Mouse (Mus musculus) urinary bladder, postnatal 4 days (tissue): ENCODE data around the gene Dhx36.

Experiments used
- DNase-seq, 2 experiments: peaks; one replicate each; pipeline ENCODE4 v3.0.0; 2021 to 2022; ENCODE audit warnings: low spot score in 2 of 2

The Dhx36 gene

DNA sequence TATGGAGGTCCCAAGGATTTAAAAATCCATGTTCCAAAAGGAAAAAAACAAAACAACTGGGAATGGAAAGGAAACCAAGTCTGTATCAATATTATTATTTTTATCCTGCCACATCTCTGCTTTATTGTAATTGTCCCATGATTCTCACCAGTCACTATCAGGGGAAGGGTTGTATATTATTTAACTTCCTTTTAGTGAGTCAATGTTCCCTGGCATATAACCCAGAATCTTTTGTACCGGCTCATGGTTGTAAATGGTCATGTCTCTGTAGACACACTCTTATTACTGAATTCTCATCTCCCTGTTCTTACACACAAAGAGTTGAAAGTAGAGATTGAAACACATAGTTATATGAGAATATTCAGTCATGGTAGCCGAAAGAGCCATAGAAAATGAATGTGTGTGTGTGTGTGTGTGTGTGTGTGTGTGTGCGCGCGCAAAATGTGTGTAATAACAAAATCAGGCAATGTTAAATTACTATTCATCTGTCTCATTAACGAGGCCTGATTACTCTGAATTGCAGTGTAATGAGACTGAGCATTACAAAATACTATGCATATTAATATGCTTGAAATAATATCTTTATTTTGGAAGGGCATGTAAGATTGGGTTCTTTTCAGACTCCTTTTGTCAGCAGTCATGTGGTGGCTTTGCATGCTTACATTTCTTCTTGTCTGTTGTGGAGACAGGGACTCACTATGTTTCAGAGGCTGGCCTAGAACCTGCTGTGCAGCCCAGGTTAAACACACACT, 88.2 kb downstream of the Dhx36 start:
- no peak for DNase-seq
